Mouse (Mus musculus) monocyte, adult 5-6 weeks (primary cell): ENCODE measurements around the gene Gm8871. TPM values are rescaled to one million over a fixed set of nuclear protein-coding genes. Genes with fewer than 3 reads are reported as not detected.
"Not testable (repeated sequence)": the region's sequence is repeated elsewhere in the genome, so short reads cannot be mapped to it uniquely, and the experiment has no call there.

Experiments used
- ATAC-seq: fragments of 153-309, 156-312 bp; replicated peaks from 2 replicates; pipeline ENCODE4 v1.8.0; 2017; ENCODE audit warnings: mild to moderate bottlenecking; ENCODE audit not compliant: low TSS enrichment, insufficient number of reproducible peaks, severe bottlenecking, poor library complexity, low FRiP score
- total RNA-seq: library from RNA; stranded (forward); fragments of 200-1000, 200-491, 200-594 nt; gene quantifications from 3 replicates; pipeline ENCODE4 v1.2.3, GENCODE M21; 2017

Gm8871 gene
- 0.78 TPM in 1 of 3 replicates, not detected in the others for total RNA-seq

- ATAC-seq, result not testable (repeated sequence)
Observed at GRCm38 (mm10) chr5:10947505-10947904, at the start of gene Gm8871, which contains the start of gene Gm8857. Gene Gm8871 (plus strand): TSS chr5:10947805. Gene Gm8857 (plus strand): TSS chr5:10947807.

- not testable (repeated sequence) for ATAC-seq
Observed at GRCm38 (mm10) chr5:10953512-10953911, 5.9 kb downstream of the Gm8871 start.

GRCm38 (mm10) chr5:10958057-10958456, 10.5 kb downstream of the Gm8871 start:
- not testable (repeated sequence) for ATAC-seq

Other genes starting within 250 kb of the Gm8871 start
- not detected in 3 replicates for gene Gm8857, start within 50 bp of the Gm8871 start, total RNA-seq
- 0.86 TPM in 1 of 3 replicates, not detected in the others for gene Gm8879, start 179.8 kb downstream of the Gm8871 start, total RNA-seq
- gene Gm5861, start 235.3 kb downstream of the Gm8871 start, total RNA-seq, result not detected in 3 replicates